Mouse (Mus musculus) stomach, embryonic 15.5 days (tissue): ENCODE measurements around the gene Akap13. TPM values are rescaled to one million over a fixed set of nuclear protein-coding genes. Genes with fewer than 3 reads are reported as not detected.
"Not testable (repeated sequence)": the region's sequence is repeated elsewhere in the genome, so short reads cannot be mapped to it uniquely, and the experiment has no call there.

ENCODE experiments used
- ATAC-seq: fragments of 200-750 bp; cut with Nextera tagmentation; 2 replicates; pipeline ENCODE4 v1.8.0; 2017; ENCODE audit warnings: low read depth, moderate number of reproducible peaks, moderate TSS enrichment; ENCODE audit not compliant: insufficient read depth, low FRiP score
- H3K27ac ChIP-seq: fragments of 300-500 bp; sonication (generic); 2 replicates; pipeline ENCODE4 v1.5.1; 2015; ENCODE audit warnings: mild to moderate bottlenecking, inconsistent platforms
- H3K27me3 ChIP-seq: fragments of 300-500 bp; sonication (generic); replicated peaks from 2 replicates; pipeline ENCODE4 v1.6.1; 2015; ENCODE audit warnings: inconsistent platforms
- H3K36me3 ChIP-seq: fragments of 300-500 bp; sonication (generic); 2 replicates; pipeline ENCODE4 v1.6.1; 2015; ENCODE audit warnings: inconsistent platforms
- H3K4me1 ChIP-seq: fragments of 300-500 bp; sonication (generic); 2 replicates; pipeline ENCODE4 v1.6.1; 2015; ENCODE audit warnings: inconsistent platforms
- H3K4me2 ChIP-seq: fragments of 300-500 bp; sonication (generic); 2 replicates; pipeline ENCODE4 v1.6.1; 2015; ENCODE audit warnings: mild to moderate bottlenecking, inconsistent platforms
- H3K4me3 ChIP-seq: fragments of 300-500 bp; sonication (generic); replicated peaks from 2 replicates; pipeline ENCODE4 v1.5.1; 2015; ENCODE audit warnings: inconsistent platforms
- H3K9ac ChIP-seq: fragments of 300-500 bp; sonication (generic); 2 replicates; pipeline ENCODE4 v1.6.1; 2015; ENCODE audit warnings: inconsistent platforms
- H3K9me3 ChIP-seq: fragments of 300-500 bp; sonication (generic); 2 replicates; pipeline ENCODE4 v1.6.1; 2016; ENCODE audit warnings: inconsistent platforms
- WGBS: fragments of 180-500 bp; shearing (Covaris S2); methylation state at CpG from one replicate; pipeline ENCODE4 v1.1.7; 2015; 5-methylcytosine and 5-hydroxymethylcytosine counted together
- polyA plus RNA-seq: library from polyadenylated mRNA; unstranded; fragments of >200 nt; fragmentation: Nextera tagmentation; extraction: Ambion mirVana; gene quantifications from 2 replicates; pipeline ENCODE4 v1.2.1, GENCODE M21; 2015

Gene Akap13
- polyA plus RNA-seq, 1 experiment from 2014 or later, result 38.6 TPM

DNA sequence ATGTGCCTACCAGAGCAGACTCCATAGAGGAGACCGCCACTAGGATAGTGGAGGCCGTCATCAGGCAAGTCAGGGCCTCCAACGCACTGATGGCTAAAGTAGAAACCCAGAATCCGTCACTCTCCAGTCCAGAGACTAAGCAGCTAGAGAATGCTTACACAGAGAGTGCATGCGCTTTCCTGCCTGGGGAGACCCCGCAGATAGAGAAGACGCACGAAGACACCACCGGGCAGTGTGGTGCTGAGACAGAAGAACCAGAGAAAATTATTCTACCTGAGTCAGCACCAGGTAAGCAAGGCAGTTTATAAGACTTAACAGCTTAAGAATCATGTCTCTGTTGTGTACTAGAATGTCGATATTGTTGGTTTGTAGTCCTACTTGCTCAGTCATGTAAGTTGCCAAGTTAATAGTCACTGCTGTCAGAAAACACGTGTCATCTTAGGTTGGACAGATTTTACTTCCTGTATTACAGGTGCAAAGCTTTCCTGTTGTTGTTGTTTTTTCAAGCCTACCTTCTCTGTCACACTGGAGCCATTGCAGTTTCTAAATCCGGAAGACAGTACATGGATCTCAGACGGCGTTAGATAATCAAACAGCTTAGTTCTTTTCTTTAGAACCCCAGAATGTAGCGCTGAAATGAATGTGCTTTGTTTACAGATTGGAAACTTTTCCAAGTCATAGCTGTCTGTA lies 156.1 kb downstream of the Akap13 start:
- ATAC-seq, result no peak
- no peaks in the 10 kb centered on the region for H3K27me3 ChIP-seq
- peak overlapping the region; percentile 77 for H3K27ac ChIP-seq
- peaks cover 16% of the 10 kb centered on the region for H3K4me1 ChIP-seq
- H3K36me3 ChIP-seq, result peaks cover 6% of the 10 kb centered on the region; the same call in 1 of the 2 replicates
- no peaks in the 10 kb centered on the region for H3K9me3 ChIP-seq
- 71% methylated on average over 15 of the region's 15 CpGs for WGBS
- no peak overlapping the region for H3K9ac ChIP-seq
- no peak overlapping the region for H3K4me3 ChIP-seq
- H3K4me2 ChIP-seq, result 0 out of 2 replicates have a peak overlapping the region, but pooled peaks have one; percentile 23

DNA sequence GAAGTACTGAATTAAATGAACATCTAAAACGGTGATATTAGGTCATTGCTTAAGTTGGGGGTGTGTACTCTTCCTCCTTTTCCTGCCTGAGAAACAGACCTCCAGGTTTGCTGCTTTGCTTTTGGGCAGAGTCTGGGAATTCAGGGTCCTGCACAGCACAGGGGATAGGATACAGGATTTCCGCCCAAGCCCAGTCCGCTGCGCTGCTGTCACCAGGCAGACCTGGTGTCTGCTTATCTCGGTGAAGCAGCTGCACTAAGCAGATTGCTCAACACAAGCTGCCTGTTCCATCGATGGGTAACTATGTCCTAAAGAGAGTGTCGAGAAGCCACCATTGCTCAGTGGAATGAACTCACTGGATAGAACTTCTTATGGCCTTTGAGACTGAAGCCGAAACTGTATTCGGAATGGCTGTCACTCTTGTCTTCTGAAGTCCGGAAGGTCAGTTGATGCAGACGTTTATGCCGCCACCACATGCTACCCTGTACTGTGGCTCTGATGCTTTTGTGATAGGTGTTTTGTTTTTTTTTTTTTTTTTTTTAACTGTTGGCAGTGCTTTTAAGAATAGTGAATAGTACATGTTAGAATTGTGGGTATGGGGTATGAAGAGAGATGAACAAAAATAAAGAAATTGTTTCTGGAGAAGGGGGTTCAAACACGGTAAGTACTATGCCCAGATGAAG lies 156.8 kb downstream of the Akap13 start:
- Histone ChIP-seq H3K4me2 (peak overlapping the region; percentile 23; the same call in 1 of the 2 replicates), H3K9me3 (no peaks in the 10 kb centered on the region), H3K4me1 (peaks cover 16% of the 10 kb centered on the region), H3K9ac (no peak overlapping the region), H3K27ac (peak overlapping the region; percentile 77), H3K36me3 (peaks cover 6% of the 10 kb centered on the region; the same call in 1 of the 2 replicates), H3K4me3 (no peak overlapping the region), H3K27me3 (no peaks in the 10 kb centered on the region)
- 55% methylated on average over 13 of the region's 13 CpGs for WGBS
- ATAC-seq, result peak; percentile 89

DNA sequence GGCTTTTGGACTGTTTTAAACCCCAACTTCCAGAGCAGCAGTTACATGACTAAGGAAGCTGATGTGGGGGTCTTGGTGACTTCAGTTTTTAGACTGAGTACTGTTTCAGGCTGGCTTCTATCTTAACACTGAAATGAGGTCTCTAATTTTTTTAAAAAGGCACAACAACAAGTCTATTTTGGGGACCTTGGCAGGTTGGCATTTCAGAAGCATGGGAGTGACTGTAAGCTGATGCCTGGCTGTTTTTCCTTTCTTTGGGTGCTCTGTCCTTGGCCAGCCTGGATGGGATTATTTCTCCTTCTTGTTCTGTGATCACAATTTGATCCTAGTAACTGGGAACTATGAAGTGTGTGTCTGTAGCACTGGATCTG lies 157.3 kb downstream of the Akap13 start:
- H3K4me3 ChIP-seq, result no peak overlapping the region; the same call in 1 of the 2 replicates
- H3K27me3 ChIP-seq, result no peaks in the 10 kb centered on the region
- H3K4me2 ChIP-seq, result no peak overlapping the region
- no peak overlapping the region for H3K9ac ChIP-seq
- H3K9me3 ChIP-seq, result no peaks in the 10 kb centered on the region
- no peak for ATAC-seq
- H3K4me1 ChIP-seq, result peaks cover 16% of the 10 kb centered on the region
- H3K27ac ChIP-seq, result peak overlapping the region; percentile 40; the same call in 1 of the 2 replicates
- H3K36me3 ChIP-seq, result peaks cover 6% of the 10 kb centered on the region; the same call in 1 of the 2 replicates

DNA sequence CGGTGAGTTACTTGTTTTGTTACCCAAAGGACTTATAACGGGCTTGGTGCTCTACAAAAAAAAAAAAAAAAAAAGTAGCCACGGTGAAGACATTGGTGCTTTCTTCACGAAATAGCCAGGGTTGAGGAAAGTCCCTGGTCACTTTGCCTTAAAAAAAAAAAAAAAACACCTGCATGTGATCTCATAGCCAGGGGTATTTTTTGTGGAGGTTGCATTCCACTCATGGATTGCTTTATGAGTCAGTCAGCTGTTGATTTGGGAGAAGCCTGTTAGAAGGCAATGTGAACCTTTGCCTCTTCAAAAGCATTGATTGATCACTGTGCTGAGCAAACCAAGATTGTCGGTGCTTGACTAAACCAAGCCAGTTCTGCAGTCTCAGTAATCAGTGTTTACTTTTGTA lies 157.9 kb downstream of the Akap13 start:
- peak; percentile 44; the same call in 1 of the 2 replicates for ATAC-seq
- Histone ChIP-seq H3K4me3 (no peak overlapping the region), H3K4me2 (no peak overlapping the region), H3K27ac (no peak overlapping the region), H3K9me3 (no peaks in the 10 kb centered on the region), H3K27me3 (no peaks in the 10 kb centered on the region), H3K36me3 (peaks cover 6% of the 10 kb centered on the region; the same call in 1 of the 2 replicates), H3K9ac (no peak overlapping the region), H3K4me1 (peaks cover 16% of the 10 kb centered on the region)
- 31% methylated on average over 5 of the region's 5 CpGs for WGBS

DNA sequence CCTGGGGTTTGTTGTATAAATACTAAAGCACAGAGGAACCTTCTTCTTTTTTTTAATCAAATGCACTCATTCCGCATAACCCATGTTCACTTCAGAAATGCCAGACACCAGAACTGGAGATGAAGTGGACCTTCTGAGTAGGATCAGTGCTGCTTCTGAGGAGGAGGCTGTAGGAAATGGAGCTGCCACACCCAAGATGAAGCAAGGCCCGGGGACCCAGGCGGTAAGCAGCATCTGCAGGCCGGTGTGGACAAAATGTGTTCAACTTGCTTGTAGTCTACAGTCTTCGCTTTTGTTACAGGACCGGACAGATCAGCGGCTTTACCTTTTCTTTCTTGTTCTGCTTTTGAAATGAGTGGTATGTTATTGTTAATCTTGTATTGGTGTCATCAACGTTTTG lies 159.5 kb downstream of the Akap13 start:
- ATAC-seq, result no peak
- 82% methylated on average over 8 of the region's 8 CpGs for WGBS
- H3K9ac ChIP-seq, result no peak overlapping the region
- H3K4me1 ChIP-seq, result peaks cover 16% of the 10 kb centered on the region
- no peaks in the 10 kb centered on the region for H3K27me3 ChIP-seq
- no peak overlapping the region for H3K4me2 ChIP-seq
- H3K27ac ChIP-seq, result no peak overlapping the region
- no peaks in the 10 kb centered on the region for H3K9me3 ChIP-seq
- no peak overlapping the region for H3K4me3 ChIP-seq
- H3K36me3 ChIP-seq, result peaks cover 6% of the 10 kb centered on the region; the same call in 1 of the 2 replicates

DNA sequence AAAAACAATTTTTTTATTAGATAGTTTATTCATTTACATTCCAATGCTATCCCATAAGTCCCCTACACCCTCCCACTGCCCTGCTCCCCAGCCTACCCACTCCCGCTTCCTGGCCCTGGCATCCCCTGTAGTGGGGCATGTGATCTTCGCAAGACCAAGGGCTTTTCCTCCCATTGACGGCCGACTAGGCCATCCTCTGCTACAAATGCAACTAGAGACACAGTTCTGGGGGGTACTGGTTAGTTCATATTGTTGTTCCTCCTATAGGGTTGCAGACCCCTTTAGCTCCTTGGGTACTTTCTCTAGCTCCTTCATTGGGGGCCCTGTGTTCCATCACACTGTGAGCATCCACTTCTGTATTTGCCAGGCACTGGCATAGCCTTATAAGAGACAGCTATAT lies 161.9 kb downstream of the Akap13 start:
- H3K4me1 ChIP-seq, H3K9me3 ChIP-seq, ATAC-seq, H3K27me3 ChIP-seq, H3K9ac ChIP-seq, H3K4me3 ChIP-seq, H3K36me3 ChIP-seq, H3K27ac ChIP-seq, H3K4me2 ChIP-seq: not testable (repeated sequence)
- 85% methylated on average over 4 of the region's 4 CpGs for WGBS

DNA sequence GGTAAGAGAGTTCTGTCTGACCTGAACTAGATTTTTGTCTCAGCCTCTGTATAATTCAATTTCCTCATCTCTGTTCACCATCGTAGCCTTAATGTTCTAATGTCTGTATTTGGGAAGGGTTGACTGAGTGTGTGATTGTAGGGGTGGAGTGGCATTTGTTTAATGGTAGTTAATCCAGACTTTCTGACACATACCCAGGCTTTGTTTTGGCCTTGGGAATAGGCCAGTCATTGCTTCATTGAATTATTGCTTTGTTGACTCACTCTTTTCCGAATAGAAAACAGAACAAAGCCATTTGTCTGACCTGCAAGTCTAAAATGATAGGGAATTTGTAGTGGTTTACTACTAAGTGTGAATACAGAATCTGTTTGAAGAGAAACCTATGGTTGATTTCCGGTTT lies 163.4 kb downstream of the Akap13 start:
- ATAC-seq, result no peak
- Histone ChIP-seq H3K4me2 (no peak overlapping the region), H3K9me3 (no peaks in the 10 kb centered on the region), H3K27ac (no peak overlapping the region), H3K4me3 (no peak overlapping the region), H3K9ac (no peak overlapping the region), H3K36me3 (no peaks in the 10 kb centered on the region), H3K27me3 (no peaks in the 10 kb centered on the region), H3K4me1 (no peaks in the 10 kb centered on the region)
- 54% methylated on average over 3 of the region's 3 CpGs for WGBS

DNA sequence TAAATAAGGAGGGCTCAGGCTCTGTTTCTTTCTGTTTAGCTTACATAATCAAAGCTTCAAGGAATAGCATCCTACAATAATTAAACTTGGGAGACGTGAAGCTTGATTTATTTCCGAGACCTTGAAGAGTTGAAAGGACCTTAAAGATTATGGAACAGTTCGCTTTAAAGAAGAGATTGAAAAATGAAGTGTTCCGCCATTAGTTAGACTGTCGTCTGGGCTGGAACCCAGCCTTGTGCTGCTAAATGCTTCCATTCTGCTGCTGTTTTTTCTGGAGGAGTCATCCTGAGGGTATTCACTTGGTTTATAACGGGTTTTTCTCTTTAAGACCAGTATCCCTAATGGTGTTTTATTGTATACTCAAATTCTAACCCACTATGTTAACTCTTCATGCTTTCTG lies 164.5 kb downstream of the Akap13 start:
- ATAC-seq, result no peak
- H3K27me3 ChIP-seq, result no peaks in the 10 kb centered on the region
- H3K9ac ChIP-seq, result no peak overlapping the region
- no peaks in the 10 kb centered on the region for H3K4me1 ChIP-seq
- H3K27ac ChIP-seq, result no peak overlapping the region
- H3K4me3 ChIP-seq, result no peak overlapping the region
- no peaks in the 10 kb centered on the region for H3K36me3 ChIP-seq
- WGBS, result 63% methylated on average over 6 of the region's 6 CpGs
- H3K9me3 ChIP-seq, result no peaks in the 10 kb centered on the region
- H3K4me2 ChIP-seq, result no peak overlapping the region

DNA sequence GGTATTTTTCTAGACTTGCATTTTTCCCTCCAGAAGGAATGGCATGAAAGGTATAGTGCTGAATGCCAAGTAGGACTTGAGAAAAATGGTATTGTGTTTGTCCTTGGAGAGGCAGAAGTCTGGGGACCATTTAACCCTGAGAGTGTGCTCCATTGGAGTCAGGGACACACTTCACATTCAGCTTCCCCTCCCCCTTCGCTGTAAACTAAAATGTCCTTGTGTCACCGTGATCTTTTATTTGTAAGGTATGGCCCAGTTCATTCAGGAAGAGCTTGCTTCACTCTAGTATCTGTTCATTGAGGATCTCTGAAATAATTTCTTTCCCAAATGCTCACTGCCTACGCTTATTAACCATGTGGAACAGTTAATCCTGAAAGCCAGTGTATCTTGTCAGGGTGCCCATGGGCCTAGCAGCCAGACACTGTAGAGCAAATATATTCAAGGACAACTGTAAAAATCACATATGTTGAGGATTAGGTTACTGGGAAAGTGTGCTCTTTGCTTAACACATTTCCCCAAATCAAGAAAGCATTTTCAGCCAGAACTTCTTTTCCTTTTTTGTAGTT lies 165.1 kb downstream of the Akap13 start:
- Histone ChIP-seq H3K9me3 (no peaks in the 10 kb centered on the region), H3K4me1 (no peaks in the 10 kb centered on the region), H3K36me3 (no peaks in the 10 kb centered on the region), H3K4me2 (no peak overlapping the region), H3K27me3 (no peaks in the 10 kb centered on the region), H3K27ac (no peak overlapping the region; the same call in 1 of the 2 replicates), H3K9ac (no peak overlapping the region), H3K4me3 (no peak overlapping the region)
- ATAC-seq, result no peak
- WGBS, result 86% methylated on average over 3 of the region's 3 CpGs

DNA sequence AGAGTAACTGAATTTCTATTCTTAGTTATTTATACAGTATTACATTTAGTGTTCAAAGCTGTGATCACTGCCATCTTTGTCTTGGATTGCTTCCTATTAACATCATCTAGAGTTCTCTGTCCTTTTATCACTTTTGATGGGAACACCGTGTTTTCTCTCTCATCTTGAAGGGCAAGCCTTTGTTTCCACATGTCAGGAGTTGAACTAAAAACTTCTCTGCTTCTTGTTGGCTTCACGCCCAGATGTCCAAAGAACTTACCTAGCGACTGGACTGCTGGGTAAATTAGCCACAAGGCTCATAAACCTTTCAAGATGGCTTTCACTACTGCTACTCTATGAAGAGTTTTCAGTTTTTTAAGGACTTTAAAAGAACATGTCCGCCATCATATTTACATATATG lies 165.6 kb downstream of the Akap13 start:
- no peaks in the 10 kb centered on the region for H3K4me1 ChIP-seq
- WGBS, result 83% methylated on average over 4 of the region's 4 CpGs
- no peak overlapping the region for H3K4me3 ChIP-seq
- H3K4me2 ChIP-seq, result no peak overlapping the region
- H3K9ac ChIP-seq, result no peak overlapping the region
- no peak for ATAC-seq
- no peak overlapping the region for H3K27ac ChIP-seq
- H3K9me3 ChIP-seq, result no peaks in the 10 kb centered on the region
- H3K27me3 ChIP-seq, result no peaks in the 10 kb centered on the region
- H3K36me3 ChIP-seq, result no peaks in the 10 kb centered on the region

DNA sequence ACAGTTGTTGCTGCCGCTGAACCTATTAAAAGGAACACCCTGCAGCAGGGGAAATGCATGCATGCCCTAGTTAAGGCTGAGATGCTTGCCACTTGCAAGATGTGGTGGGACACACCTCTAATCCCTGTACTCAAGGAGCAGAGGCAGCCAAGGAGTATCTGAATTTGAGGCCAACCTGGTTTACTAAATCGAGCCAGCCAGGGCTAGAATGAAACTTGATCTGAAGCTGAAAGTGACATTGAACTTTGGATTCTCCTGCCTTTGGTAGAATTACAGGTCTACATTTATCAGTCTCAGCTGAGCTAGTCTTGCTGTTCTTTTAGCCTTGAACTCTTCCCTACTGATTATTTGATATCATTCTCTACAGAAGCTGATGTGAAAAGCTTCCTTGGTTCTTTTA lies 172.5 kb downstream of the Akap13 start:
- no peaks in the 10 kb centered on the region for H3K27me3 ChIP-seq
- no peak overlapping the region for H3K4me2 ChIP-seq
- 49% methylated on average over 2 of the region's 2 CpGs for WGBS
- 0 out of 2 replicates have a peak, but pooled peaks cover 2% of the 10 kb centered on the region for H3K4me1 ChIP-seq
- ATAC-seq, result no peak
- no peak overlapping the region for H3K4me3 ChIP-seq
- no peak overlapping the region for H3K27ac ChIP-seq
- H3K36me3 ChIP-seq, result no peaks in the 10 kb centered on the region
- no peaks in the 10 kb centered on the region for H3K9me3 ChIP-seq
- no peak overlapping the region for H3K9ac ChIP-seq

DNA sequence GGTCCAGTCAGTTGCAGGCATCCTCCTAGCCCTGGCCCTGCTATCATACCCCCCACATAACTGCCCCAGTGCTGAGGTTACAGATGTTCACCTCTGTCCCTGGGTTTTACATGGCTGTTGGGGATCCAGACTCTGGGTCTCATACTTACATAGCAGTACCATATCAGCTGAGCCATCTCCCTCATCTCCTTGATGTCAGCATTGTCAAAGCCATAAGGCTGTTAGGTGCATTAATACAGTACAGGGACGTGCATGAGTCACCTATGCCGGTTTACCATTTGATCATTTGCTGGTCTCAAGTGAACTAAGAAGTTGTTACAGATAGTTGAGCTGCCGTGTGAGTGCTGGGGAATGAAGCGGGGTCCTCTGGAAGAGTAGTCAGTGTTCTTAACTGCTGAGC lies 174.3 kb downstream of the Akap13 start:
- H3K9me3 ChIP-seq, result no peaks in the 10 kb centered on the region
- H3K36me3 ChIP-seq, result no peaks in the 10 kb centered on the region
- H3K4me3 ChIP-seq, result no peak overlapping the region
- H3K27me3 ChIP-seq, result no peaks in the 10 kb centered on the region
- WGBS, result 89% methylated on average over 4 of the region's 4 CpGs
- no peak for ATAC-seq
- no peak overlapping the region for H3K9ac ChIP-seq
- no peak overlapping the region for H3K27ac ChIP-seq
- H3K4me1 ChIP-seq, result 0 out of 2 replicates have a peak, but pooled peaks cover 2% of the 10 kb centered on the region
- no peak overlapping the region for H3K4me2 ChIP-seq
